Mouse (Mus musculus): ENCODE results near the gene Frem2. TPM values are rescaled to one million over a fixed set of nuclear protein-coding genes. Genes with fewer than 3 reads are reported as not detected.

Gene Frem2
- polyA plus RNA-seq (2012; rRNA removed), result 0.50 and 0.52 TPM in 2 replicates

GRCm38 (mm10) chr3:53656878-53657561 lies at the start of gene Frem2:
TSS of gene Frem2 (minus strand) at chr3:53657355.

GRCm38 (mm10) chr3:53488353-53488752 lies 168.8 kb downstream of the Frem2 start, which contains the start of gene Stoml3:
TSS of gene Stoml3 (plus strand) at chr3:53488653.

Other genes with a start within 250 kb of the Frem2 start
- 4.9 and 5.5 TPM in 2 replicates for gene Nhlrc3, start 194.0 kb downstream of the Frem2 start, polyA plus RNA-seq (2012; rRNA removed)
- 1.7 and 2.0 TPM in 2 replicates for gene Proser1, start 193.7 kb downstream of the Frem2 start, polyA plus RNA-seq (2012; rRNA removed)
- gene Stoml3, start 168.7 kb downstream of the Frem2 start, polyA plus RNA-seq (2012; rRNA removed), result not detected in 2 replicates
- not detected in 2 replicates for gene Gm10985, start 187.7 kb upstream of the Frem2 start, polyA plus RNA-seq (2012; rRNA removed)
- 13.9 and 16.7 TPM in 2 replicates for gene Ufm1, start 206.5 kb upstream of the Frem2 start, polyA plus RNA-seq (2012; rRNA removed)

Measured in liver, embryonic 18 days (tissue).